Mouse (Mus musculus): ENCODE measurements around the gene Zscan4d. TPM values are rescaled to one million over a fixed set of nuclear protein-coding genes. Genes with fewer than 3 reads are reported as not detected.
"Not testable (repeated sequence)": the region's sequence is repeated elsewhere in the genome, so short reads cannot be mapped to it uniquely, and the experiment has no call there.

The Zscan4d gene
- not detected in 2 replicates for polyA plus RNA-seq (2011; ENCODE audit: insufficient read length, low read depth, missing spikeins)

DNA sequence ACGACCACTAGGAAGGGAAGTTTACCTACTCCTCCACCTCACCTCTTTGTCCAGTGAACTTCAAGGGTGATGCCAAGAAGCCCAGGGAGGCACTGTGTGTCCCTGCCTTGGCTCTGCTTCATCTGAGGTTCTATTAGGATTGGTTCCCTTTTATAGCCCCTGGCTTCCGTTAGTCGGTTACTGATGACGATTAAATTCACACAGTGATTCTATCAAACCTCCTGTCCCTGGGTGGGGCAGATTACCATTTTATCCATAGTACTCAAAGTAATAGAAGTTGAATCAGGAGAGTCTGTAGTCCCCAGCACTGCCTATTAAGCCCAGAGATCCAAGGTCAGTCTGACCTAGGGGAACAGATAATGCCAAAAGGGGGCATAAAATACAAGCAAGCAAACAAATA, at the start of gene Zscan4d:
TSS of gene Zscan4d (minus strand) at position 101 of the 400 bp plus-strand sequence.
- not testable (repeated sequence) for H3K4me1 ChIP-seq (ENCODE audit: control insufficient read depth, insufficient read depth, low read length); H3K4me3 ChIP-seq (ENCODE audit: insufficient read depth, low read length); H3K27ac ChIP-seq (ENCODE audit: insufficient read depth, low read length)

- not testable (repeated sequence) for H3K4me1 ChIP-seq (ENCODE audit: control insufficient read depth, insufficient read depth, low read length); H3K27ac ChIP-seq (ENCODE audit: insufficient read depth, low read length); H3K4me3 ChIP-seq (ENCODE audit: insufficient read depth, low read length)
These were observed 7.9 kb downstream of the Zscan4d start for GRCm38 (mm10) chr7:11158036-11158435.

Other genes starting within 250 kb of the Zscan4d start
- not detected in 2 replicates for gene Zscan4c, start 160.4 kb downstream of the Zscan4d start, polyA plus RNA-seq (2011; ENCODE audit: insufficient read length, low read depth, missing spikeins)
- not detected in 2 replicates for gene Zscan4-ps1, start 96.5 kb downstream of the Zscan4d start, polyA plus RNA-seq (2011; ENCODE audit: insufficient read length, low read depth, missing spikeins)
- not detected in 2 replicates for gene Zscan4e, start 144.5 kb upstream of the Zscan4d start, polyA plus RNA-seq (2011; ENCODE audit: insufficient read length, low read depth, missing spikeins)
- gene Zscan4f, start 231.8 kb upstream of the Zscan4d start, polyA plus RNA-seq (2011; ENCODE audit: insufficient read length, low read depth, missing spikeins): not detected in 2 replicates